Mouse (Mus musculus): ENCODE results near the gene Adamtsl3.

- TF ChIP-seq CTCF (IDR thresholded peaks at IDR 0.05; ENCODE audit: borderline replicate concordance, insufficient read depth, low read length) (peak; percentile 63; the same call in 1 of the 2 replicates), POLR2A (IDR thresholded peaks at IDR 0.05; ENCODE audit: low read depth, low read length) (no peak)
Measured at GRCm38 (mm10) chr7:82504101-82504500, 168.6 kb downstream of the Adamtsl3 start.
